Mouse (Mus musculus) urinary bladder, postnatal 10 days (tissue): ENCODE measurements around the gene Thy1.

Source experiments
- DNase-seq: peaks from one replicate; pipeline ENCODE4 v3.0.0; 2022; ENCODE audit warnings: low spot score

The Thy1 gene

GRCm38 (mm10) chr9:44082266-44082665 lies 39.1 kb downstream of the Thy1 start:
- DNase-seq, result no peak

GRCm38 (mm10) chr9:44083392-44084121 lies 40.4 kb downstream of the Thy1 start:
- DNase-seq, result no peak

DNA sequence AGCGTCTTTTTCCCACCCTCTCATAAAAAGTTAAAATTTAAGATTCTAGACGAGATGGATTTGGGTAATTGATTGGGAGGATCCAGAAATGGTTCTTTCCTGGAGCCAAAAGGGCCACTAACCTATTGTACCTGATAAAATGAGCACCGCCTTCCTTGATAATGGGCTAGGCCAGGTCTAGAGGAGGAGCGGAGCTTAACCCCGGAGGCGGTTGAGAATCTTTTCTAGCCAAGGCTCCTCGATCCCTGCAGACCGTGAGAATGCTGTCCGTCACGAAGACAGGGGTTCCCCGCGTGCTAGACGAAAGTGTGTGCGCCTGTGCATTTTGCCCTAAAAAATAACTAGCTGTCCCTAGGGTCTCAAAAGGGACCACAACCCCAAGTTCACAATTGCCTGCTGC lies 41.1 kb downstream of the Thy1 start:
- DNase-seq, result no peak

GRCm38 (mm10) chr9:44084659-44085229 lies 41.6 kb downstream of the Thy1 start:
- peak; percentile 78 for DNase-seq

- DNase-seq, result no peak
These were observed 42.1 kb downstream of the Thy1 start for GRCm38 (mm10) chr9:44085276-44085675.

DNA sequence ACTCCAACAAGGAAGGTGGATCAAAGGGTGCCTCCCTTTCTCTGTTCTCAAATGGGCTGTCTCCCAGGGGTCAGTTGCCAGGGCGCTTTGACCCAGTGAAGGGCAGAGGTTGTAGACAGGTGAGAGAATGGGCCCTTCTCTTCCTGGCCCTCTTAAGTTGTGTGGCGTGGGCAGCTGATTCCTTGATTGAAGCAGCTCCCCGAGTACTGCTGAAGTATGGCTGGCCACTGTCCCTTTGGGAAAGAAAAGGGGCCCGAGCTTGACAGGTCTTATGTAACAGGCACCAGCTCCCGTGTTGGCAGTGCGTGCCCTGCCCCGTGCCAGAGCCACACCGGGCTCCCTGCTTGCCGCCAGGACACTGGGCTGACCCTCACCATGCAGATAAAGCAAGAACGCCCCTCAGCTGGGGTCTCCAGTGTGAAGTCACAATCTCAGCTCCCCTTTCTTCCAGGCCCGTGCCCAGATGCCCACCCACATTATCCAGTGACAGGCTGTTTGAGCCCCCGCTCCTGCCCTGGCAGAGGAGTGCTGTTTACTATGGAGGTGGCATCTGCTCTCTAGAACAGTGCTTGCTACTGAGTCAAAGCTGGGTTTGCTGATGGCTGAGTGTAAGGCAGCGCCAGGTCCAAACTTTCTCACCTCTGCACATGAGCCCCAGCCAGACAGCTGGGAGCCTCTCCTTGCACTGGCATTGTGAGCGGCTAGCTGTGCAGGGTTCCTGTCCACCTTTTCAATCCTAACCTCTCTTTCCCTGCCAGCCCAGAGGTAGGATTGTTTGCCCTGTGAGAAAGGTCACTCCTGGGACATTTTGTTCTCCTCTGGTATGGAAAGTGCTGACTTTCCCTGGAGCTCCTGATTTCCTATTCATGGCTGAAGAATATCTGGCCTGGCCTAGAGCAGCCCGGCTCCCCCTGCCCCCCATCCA lies 42.8 kb downstream of the Thy1 start:
- no peak for DNase-seq

DNA sequence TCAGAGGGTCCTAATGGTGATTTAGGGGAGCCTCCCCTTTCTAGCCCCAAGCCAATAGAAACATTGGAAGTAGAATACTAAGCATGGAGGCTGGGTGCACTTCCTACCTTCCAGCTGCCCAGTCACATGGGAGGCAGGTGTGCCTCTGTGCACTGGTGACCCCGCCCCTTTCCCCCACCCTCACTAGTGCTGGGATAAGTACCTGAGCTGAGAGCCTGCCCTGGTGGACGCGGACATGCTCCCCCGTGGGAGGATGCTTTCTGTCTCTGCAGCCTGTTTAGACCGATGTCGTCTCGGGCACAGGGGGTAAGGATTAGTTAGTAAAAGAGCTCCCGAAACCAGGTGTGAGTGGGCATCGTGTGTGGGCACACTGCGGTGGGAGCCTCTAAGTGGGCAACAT lies 43.8 kb downstream of the Thy1 start:
- DNase-seq, result no peak

GRCm38 (mm10) chr9:44087761-44088455 lies 44.7 kb downstream of the Thy1 start:
- no peak for DNase-seq

DNA sequence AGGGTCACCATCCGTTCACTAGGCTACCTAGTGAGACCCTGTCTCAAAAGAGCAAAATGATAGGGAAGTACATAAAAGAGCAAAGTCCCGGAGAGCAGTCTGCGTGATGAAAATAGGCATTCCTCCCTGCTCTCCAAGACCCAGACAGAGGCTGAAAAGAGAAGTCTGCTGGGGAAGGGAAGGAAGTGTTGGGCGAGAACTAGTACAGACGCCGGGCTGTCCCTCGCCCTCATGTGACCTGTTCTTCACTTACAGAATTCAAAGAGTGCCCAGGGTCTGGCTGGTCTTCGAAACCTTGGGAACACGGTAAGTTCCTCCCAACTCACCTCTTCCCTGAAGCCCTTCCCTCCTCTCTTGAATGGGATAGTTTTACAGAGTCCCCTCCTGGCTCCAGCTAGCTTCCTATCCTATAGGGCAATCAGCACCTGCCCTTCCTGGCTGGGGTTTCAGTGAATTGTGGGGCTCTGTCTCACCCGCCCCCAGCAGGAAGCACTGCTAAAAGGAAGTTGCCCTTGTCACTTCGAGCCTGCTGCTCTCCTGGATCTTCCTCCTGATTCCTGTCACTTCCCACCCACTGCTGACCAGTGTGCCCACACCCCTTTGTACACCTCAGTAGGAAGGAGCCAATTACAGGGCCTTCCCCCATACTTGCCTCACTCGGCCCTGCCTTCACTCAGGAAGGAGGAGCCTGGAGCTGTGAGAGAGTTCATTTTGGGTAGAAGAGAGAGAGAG lies 45.9 kb downstream of the Thy1 start:
- no peak for DNase-seq

GRCm38 (mm10) chr9:44093612-44094503 lies 50.7 kb downstream of the Thy1 start:
- no peak for DNase-seq

- no peak for DNase-seq
These were observed 51.6 kb downstream of the Thy1 start for GRCm38 (mm10) chr9:44094737-44095136.

- no peak for DNase-seq
These were observed 52.6 kb downstream of the Thy1 start for GRCm38 (mm10) chr9:44095781-44096180.

- no peak for DNase-seq
These were observed 53.4 kb downstream of the Thy1 start for GRCm38 (mm10) chr9:44096536-44096935.
